Mouse (Mus musculus): ENCODE measurements around the gene Arl6ip6. TPM values are rescaled to one million over a fixed set of nuclear protein-coding genes. Genes with fewer than 3 reads are reported as not detected.

Arl6ip6 gene
- polyA plus RNA-seq, 1 experiment from 2014 or later, result 39.8 TPM

- Histone ChIP-seq H3K4me2 (ENCODE audit: low read depth, low read length) (no peak overlapping the region), H3K27ac (ENCODE audit: low read length) (no peak overlapping the region), H3K4me1 (ENCODE audit: control insufficient read depth, insufficient read depth, low read length) (peaks cover 8% of the 10 kb centered on the region), H3K9me3 (replicated peaks; ENCODE audit: control insufficient read depth, low read length) (no peaks in the 10 kb centered on the region), H3K4me3 (ENCODE audit: low read length) (no peak overlapping the region), H3K27me3 (ENCODE audit: control insufficient read depth, insufficient read depth, low read length) (no peaks in the 10 kb centered on the region), H3K9ac (ENCODE audit: low read length) (no peak overlapping the region), H3K36me3 (ENCODE audit: control insufficient read depth, insufficient read depth) (peaks cover 13% of the 10 kb centered on the region)
- ATAC-seq (replicated peaks; ENCODE audit: extremely low read depth, insufficient read depth, low FRiP score), result no peak
- WGBS, result 87% methylated on average over 1 of the region's 1 CpGs
These were observed 7.7 kb downstream of the Arl6ip6 start for GRCm38 (mm10) chr2:53199203-53199602.

DNA sequence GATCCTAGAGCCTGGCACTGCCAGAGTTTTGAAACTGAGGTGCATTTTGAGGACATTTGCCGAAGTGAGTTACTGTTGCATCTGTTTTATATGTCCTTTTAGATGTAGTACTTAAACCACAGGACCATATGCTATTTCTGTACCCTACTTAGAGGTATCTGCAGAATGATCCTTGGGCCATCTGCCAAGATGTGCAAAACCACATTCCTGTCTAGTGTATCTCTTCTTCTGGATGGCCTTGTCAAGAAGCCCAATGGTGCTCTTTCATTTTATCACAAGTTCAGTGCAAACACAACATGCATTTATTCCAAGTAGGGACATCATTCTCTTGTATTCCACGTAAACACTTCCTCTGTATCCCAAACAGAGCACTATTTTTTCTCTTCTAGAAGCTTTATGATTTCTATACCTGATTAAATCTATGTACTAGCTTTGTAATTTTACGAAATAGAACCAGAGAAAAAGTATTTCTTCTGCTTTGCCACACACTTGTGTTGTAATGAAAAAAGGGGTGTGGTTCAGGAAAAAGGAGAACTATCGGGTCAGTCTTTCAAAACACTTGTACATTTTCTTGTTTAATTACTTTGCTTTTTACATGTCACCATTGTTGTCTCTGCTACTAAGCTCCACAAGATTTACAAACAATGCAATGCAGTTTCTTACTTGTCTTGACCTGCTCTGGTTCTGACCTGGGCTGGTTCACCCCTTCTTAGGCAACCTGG, 8.8 kb downstream of the Arl6ip6 start:
- Histone ChIP-seq H3K4me2 (ENCODE audit: low read depth, low read length) (peak overlapping the region; percentile 42), H3K4me3 (ENCODE audit: low read length) (no peak overlapping the region), H3K4me1 (ENCODE audit: control insufficient read depth, insufficient read depth, low read length) (peaks cover 8% of the 10 kb centered on the region), H3K27me3 (ENCODE audit: control insufficient read depth, insufficient read depth, low read length) (no peaks in the 10 kb centered on the region), H3K9ac (ENCODE audit: low read length) (no peak overlapping the region), H3K9me3 (replicated peaks; ENCODE audit: control insufficient read depth, low read length) (no peaks in the 10 kb centered on the region), H3K36me3 (ENCODE audit: control insufficient read depth, insufficient read depth) (peaks cover 9% of the 10 kb centered on the region), H3K27ac (ENCODE audit: low read length) (no peak overlapping the region)
- 72% methylated on average over 4 of the region's 4 CpGs for WGBS
- no peak for ATAC-seq (replicated peaks; ENCODE audit: extremely low read depth, insufficient read depth, low FRiP score)

DNA sequence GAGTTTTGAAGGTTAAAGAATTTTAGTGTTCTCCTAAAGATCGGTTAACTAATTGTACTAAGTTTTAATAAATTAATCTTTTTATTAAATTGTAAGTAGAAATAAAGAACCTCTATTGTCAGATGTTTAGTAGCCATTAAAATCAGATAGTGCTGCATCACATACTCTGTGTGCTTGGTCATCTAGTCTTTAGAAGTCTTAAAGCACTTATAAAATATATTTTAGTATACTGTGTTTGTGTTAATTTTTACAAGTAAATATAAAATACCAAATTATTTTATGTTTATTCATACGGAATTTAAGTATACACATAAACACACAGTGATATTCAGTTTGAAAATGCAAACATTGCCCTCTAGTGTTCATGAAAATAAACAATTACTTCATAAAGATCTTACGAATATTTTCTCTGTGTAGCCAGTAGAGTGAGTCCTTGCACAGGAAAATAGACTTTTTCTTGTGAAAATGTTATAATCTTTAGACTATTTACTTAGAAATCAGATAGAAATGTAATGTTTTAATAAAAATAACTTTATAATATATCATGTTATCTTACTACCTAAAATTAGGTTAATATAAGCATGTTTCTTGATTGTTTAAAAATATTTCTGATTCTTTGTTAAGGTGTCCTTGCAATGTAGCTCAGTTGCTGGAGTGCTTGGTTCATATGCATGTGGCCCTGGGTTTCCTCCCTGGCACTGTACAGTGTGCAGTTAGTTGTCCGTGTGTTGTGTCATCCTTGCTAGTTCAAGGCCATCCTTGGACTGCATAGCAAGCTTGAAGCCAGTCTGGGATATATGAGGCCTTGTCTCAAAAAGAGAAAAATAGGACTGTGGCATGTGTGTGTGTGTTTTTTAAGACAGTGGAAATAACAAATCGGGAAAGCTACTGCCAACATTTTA, 13.1 kb downstream of the Arl6ip6 start:
- Histone ChIP-seq H3K27me3 (ENCODE audit: control insufficient read depth, insufficient read depth, low read length) (no peaks in the 10 kb centered on the region), H3K4me2 (ENCODE audit: low read depth, low read length) (no peak overlapping the region), H3K36me3 (ENCODE audit: control insufficient read depth, insufficient read depth) (peaks cover 7% of the 10 kb centered on the region), H3K9ac (ENCODE audit: low read length) (no peak overlapping the region), H3K27ac (ENCODE audit: low read length) (no peak overlapping the region), H3K9me3 (replicated peaks; ENCODE audit: control insufficient read depth, low read length) (no peaks in the 10 kb centered on the region), H3K4me1 (ENCODE audit: control insufficient read depth, insufficient read depth, low read length) (peaks cover 8% of the 10 kb centered on the region), H3K4me3 (ENCODE audit: low read length) (no peak overlapping the region)
- WGBS, result 68% methylated on average over 5 of the region's 5 CpGs
- no peak; the same call in 1 of the 2 replicates for ATAC-seq (replicated peaks; ENCODE audit: extremely low read depth, insufficient read depth, low FRiP score)

DNA sequence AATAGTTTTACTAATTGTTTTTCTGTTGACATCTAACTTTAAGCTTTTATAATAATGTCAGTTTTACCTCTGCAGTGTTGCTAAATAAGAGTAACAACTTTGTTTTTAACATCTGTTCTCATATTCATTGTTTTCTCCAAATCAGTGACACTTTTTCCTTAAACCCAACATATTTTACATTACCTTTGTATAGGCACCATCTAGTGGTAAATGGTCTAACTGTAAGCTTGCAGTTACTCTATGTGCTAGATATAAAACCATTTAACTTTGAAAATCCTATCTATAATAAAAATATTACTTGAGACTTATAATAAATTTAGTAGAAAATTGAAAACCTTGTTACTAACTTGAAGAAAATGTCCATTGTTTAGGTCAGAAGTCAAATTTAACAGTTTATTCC, 15.2 kb downstream of the Arl6ip6 start:
- Histone ChIP-seq H3K27me3 (ENCODE audit: control insufficient read depth, insufficient read depth, low read length) (no peaks in the 10 kb centered on the region), H3K4me3 (ENCODE audit: low read length) (no peak overlapping the region), H3K9me3 (replicated peaks; ENCODE audit: control insufficient read depth, low read length) (no peaks in the 10 kb centered on the region), H3K4me2 (ENCODE audit: low read depth, low read length) (no peak overlapping the region), H3K4me1 (ENCODE audit: control insufficient read depth, insufficient read depth, low read length) (no peaks in the 10 kb centered on the region), H3K36me3 (ENCODE audit: control insufficient read depth, insufficient read depth) (peaks cover 12% of the 10 kb centered on the region), H3K9ac (ENCODE audit: low read length) (no peak overlapping the region), H3K27ac (ENCODE audit: low read length) (no peak overlapping the region)
- ATAC-seq (replicated peaks; ENCODE audit: extremely low read depth, insufficient read depth, low FRiP score), result no peak

DNA sequence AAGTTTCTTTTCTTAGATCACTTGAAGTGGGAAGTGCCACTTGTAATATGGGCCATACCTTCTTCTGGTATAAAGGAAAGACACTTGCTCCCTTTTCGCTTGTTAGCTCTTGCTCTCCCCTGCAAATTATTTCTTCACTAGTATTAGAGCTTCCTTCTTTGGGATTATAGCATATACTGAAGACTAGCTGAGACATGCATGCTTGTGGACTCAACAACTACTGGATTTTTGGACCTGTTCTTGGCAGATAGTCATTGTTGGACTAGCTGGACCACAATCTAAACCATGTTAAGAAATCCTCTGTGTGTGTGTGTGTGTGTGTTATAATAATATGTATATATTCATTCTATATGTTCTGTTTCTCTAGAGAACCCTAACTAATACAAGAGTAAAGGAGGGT, 22.0 kb downstream of the Arl6ip6 start:
- no peak overlapping the region for H3K9ac ChIP-seq (ENCODE audit: low read length)
- H3K36me3 ChIP-seq (ENCODE audit: control insufficient read depth, insufficient read depth), result peaks cover 34% of the 10 kb centered on the region
- H3K4me1 ChIP-seq (ENCODE audit: control insufficient read depth, insufficient read depth, low read length), result no peaks in the 10 kb centered on the region
- H3K4me3 ChIP-seq (ENCODE audit: low read length), result no peak overlapping the region
- no peak overlapping the region for H3K27ac ChIP-seq (ENCODE audit: low read length)
- no peaks in the 10 kb centered on the region for H3K9me3 ChIP-seq (replicated peaks; ENCODE audit: control insufficient read depth, low read length)
- H3K4me2 ChIP-seq (ENCODE audit: low read depth, low read length), result no peak overlapping the region
- WGBS, result 93% methylated on average over 1 of the region's 1 CpGs
- H3K27me3 ChIP-seq (ENCODE audit: control insufficient read depth, insufficient read depth, low read length), result no peaks in the 10 kb centered on the region
- ATAC-seq (replicated peaks; ENCODE audit: extremely low read depth, insufficient read depth, low FRiP score), result no peak

GRCm38 (mm10) chr2:53222242-53222641, 30.7 kb downstream of the Arl6ip6 start:
- Histone ChIP-seq H3K9me3 (replicated peaks; ENCODE audit: control insufficient read depth, low read length) (peaks cover 5% of the 10 kb centered on the region; the same call in 1 of the 2 replicates), H3K4me3 (ENCODE audit: low read length) (no peak overlapping the region), H3K36me3 (ENCODE audit: control insufficient read depth, insufficient read depth) (peaks cover 7% of the 10 kb centered on the region; the same call in 1 of the 2 replicates), H3K4me2 (ENCODE audit: low read depth, low read length) (no peak overlapping the region), H3K27ac (ENCODE audit: low read length) (no peak overlapping the region), H3K4me1 (ENCODE audit: control insufficient read depth, insufficient read depth, low read length) (no peaks in the 10 kb centered on the region), H3K27me3 (ENCODE audit: control insufficient read depth, insufficient read depth, low read length) (no peaks in the 10 kb centered on the region), H3K9ac (ENCODE audit: low read length) (no peak overlapping the region)
- WGBS, result 82% methylated on average over 5 of the region's 5 CpGs
- no peak for ATAC-seq (replicated peaks; ENCODE audit: extremely low read depth, insufficient read depth, low FRiP score)

DNA sequence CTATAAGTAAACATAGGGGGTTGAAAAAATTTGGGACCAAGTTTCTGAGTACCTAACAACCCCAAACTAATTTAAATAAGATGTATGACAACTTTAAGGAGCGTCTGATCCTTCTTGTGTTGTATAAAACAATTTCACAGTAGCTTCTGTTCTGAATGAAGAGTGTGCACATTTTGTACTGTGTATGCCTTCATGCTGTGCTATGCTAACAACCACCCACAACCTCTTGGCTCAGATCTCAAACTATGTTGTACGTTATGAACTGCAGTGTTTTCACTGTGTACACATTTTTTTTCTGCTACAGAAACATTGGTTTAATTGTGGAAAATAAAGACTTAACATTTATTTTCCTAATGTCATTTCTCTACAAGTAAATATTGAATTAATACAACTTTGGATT, 65.5 kb downstream of the Arl6ip6 start:
- 59% methylated on average over 2 of the region's 2 CpGs for WGBS
- Histone ChIP-seq H3K27me3 (ENCODE audit: control insufficient read depth, insufficient read depth, low read length) (no peaks in the 10 kb centered on the region), H3K9me3 (replicated peaks; ENCODE audit: control insufficient read depth, low read length) (no peaks in the 10 kb centered on the region), H3K27ac (ENCODE audit: low read length) (no peak overlapping the region), H3K36me3 (ENCODE audit: control insufficient read depth, insufficient read depth) (no peaks in the 10 kb centered on the region), H3K4me2 (ENCODE audit: low read depth, low read length) (no peak overlapping the region), H3K4me1 (ENCODE audit: control insufficient read depth, insufficient read depth, low read length) (no peaks in the 10 kb centered on the region), H3K4me3 (ENCODE audit: low read length) (no peak overlapping the region), H3K9ac (ENCODE audit: low read length) (no peak overlapping the region)
- no peak for ATAC-seq (replicated peaks; ENCODE audit: extremely low read depth, insufficient read depth, low FRiP score)

Measured in heart, embryonic 16.5 days (tissue).